Mouse (Mus musculus): ENCODE measurements around the gene Lrig2.
A peak's percentile ranks its signal among the peaks of the same experiment; 100 is the strongest.

The Lrig2 gene

DNA sequence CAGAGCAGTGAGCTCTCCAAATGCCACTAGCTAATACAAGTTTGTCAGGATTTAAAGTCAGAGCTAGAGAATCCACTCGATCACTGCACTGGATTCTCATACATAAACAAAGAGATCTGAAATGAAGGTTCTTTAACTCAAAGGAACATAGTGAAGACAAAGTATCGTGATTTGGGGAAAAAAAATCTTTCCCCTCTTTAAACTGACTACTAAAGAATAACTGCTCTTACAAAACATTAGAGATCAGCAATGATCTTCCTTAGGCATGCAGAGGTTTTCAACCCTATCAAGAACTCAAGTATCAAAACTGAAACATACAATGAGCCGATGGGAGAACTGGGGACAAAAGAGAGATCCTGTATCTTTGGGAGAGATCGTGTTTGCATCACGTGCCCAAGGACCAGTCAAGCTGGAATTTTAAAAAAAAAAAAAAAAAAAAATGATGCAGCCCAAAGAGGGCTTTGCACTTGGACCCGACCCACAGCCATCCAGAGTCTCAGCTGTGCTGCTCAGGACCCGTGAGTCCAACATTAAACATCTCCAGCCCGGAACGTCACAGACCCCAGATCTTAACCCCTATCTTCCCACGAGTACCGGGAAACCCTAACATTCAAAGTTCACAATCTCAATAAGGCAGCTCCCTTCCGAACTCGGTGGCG lies 818 bp downstream of the Lrig2 start:
- no peak for DNase-seq (ENCODE audit: low spot score)

DNA sequence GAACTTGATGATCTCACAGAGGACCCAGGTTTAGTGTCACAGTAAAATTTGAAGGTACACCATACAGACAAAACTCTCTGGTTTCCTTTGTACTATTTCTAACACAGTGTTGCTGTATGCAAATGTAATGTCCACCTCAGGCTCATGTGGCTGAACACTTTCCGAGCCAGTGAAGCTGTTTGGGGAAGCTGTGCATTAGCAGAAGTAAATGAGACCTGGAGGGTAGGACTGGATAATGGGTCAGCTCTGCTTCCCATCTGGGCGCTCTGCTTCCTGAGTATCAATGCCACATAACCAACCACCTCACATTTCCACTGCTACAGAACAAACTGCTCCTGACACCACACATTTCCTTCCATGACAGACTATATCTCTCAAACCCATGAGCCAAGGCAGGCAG lies 10.1 kb downstream of the Lrig2 start:
- DNase-seq (ENCODE audit: low spot score), result no peak

DNA sequence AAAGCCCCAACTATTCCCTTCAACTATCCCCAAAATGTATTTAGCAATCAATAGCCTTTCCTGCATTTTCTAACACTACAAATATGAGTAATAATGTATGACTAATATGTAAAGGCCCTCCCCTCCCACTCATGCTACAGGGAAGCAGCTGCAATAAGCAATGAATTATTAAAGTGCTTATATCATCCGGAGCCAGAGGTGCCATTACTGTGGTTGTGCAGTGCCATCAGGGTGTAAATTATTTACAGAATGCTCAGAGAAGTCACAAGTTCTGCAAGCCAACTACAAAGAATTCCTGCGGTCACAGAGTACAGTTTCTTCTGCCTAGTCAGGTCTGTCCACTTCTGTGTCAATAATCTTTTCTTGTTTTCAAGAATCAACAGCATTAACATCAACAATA lies 10.8 kb downstream of the Lrig2 start:
- DNase-seq (ENCODE audit: low spot score), result no peak

DNA sequence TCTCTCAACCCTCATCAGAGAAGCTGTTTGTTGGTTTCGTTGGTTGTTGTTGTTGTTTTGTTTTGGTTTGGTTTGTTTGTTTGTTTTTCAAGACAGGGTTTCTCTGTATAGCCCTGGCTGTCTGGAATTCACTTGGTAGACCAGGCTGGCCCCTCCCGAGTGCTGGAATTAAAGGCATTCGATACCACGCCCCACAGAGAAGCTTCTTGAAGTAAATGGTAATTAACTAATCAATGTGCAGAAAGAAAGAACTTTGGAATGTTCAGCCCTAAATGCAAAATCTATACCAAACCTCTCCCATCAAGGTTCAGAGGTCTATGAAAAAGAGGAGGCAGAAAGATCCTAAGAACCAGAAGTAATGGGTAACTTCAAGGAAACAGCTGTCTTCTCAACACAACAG lies 15.5 kb downstream of the Lrig2 start:
- DNase-seq (ENCODE audit: low spot score), result no peak

DNA sequence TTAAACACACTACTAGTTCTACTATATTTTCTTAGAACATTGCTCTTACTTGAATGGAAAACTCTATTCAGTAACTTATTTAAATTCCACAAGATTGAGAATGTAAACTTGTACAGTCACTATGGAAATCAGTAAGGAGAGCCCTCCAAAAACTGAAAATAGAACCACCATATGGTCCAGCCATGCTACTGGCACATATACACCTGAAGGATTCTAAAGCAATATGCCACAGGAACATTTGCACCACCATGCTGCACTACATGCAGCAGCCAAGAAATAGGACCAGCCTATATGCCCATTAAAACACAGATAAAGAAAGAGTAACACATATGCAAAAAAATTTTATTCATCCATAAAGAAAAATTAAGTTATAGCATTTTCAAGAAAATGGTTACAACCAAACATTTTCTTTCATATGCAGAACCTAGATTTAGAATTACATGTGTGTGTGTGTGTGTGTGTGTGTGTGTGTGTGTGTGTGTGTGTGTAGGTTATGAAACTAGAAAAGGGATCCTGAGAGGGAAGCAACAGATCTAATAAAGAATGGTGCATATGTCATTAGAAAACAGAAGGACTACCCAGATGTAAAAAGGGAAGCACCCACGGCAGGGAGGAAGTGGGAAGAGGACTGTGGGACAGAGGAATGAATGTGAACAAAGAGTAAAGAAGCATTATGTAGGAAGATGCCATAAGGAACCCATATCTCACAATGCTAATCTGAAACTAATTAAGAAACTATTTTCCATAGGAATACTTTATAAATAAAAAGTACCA lies 30.6 kb downstream of the Lrig2 start:
- DNase-seq (ENCODE audit: low spot score), result no peak

DNA sequence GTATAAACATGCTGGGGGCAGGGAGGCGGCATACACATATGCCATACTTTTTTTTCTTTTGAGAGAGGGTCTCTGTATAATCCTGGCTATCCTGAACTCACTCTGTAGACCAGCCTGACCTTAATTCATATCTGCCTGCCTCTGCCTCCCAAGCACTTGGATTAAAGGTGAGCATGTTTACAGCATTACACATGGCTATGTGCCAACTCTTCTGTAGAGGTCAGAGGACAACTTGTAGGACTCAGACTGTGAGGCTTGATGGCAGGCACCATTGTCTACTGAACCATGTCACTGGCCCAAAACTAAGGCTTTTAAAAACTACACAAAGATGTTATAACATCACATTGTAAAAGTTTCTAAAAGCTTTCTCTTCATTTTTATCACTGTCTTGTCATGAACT lies 33.7 kb downstream of the Lrig2 start:
- no peak for DNase-seq (ENCODE audit: low spot score)

DNA sequence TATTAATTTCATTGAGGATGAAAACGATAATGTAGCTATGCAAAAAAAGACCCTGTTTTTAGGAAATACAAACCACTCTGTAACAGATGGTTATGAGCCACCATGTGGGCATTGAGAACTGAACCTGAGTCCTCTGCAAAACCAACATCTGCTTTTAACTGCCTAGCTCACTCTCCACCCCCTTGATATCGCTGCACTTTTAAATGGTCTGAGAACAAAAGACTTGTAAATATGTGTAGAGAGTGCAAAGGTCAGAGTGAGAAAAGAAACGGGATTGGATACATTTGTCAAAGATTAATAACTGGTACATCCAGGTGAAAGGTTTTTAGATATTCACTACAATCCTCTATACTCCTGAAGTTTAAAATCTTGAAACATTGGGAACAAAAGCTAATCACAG lies 42.3 kb downstream of the Lrig2 start:
- no peak for DNase-seq (ENCODE audit: low spot score)

DNA sequence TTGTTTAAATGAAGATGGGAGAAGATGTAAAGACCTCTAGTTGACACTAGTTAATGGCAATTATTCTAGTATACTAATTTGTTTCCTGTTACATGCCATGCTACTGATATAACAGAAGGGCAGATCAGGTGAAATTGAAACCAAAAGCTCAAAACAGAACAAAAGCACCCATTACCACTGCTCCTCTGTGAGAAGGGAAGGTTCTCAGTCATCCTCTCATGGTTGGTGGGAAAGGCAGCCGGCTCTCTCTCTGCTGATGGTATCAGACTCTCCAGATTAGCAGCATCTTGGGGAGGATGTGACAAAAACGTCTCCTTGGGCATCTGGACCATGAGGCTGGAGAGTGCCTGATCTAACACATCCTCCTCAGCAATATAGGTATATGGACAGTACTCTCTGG lies 50.5 kb downstream of the Lrig2 start:
- no peak for DNase-seq (ENCODE audit: low spot score)

DNA sequence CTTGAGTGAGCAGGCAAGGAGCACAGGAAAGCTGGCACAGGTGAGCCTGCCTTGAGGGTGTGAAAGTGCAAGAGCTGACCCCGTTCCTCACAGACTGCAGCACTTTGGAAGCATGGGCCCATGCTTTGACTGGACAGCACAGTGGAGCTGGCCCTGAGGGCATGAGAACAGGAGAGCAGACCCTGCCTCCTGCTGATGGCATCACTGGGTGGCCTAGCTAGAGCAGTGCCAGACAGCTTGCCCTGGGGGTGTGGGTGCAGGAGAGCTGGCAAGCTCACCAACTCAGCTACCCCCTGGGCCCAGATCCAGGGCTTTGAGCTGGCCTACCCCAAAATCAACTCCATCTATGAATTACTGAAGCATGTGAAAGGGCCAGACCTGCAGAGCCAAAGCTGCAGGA lies 53.1 kb downstream of the Lrig2 start:
- DNase-seq (ENCODE audit: low spot score), result no peak

DNA sequence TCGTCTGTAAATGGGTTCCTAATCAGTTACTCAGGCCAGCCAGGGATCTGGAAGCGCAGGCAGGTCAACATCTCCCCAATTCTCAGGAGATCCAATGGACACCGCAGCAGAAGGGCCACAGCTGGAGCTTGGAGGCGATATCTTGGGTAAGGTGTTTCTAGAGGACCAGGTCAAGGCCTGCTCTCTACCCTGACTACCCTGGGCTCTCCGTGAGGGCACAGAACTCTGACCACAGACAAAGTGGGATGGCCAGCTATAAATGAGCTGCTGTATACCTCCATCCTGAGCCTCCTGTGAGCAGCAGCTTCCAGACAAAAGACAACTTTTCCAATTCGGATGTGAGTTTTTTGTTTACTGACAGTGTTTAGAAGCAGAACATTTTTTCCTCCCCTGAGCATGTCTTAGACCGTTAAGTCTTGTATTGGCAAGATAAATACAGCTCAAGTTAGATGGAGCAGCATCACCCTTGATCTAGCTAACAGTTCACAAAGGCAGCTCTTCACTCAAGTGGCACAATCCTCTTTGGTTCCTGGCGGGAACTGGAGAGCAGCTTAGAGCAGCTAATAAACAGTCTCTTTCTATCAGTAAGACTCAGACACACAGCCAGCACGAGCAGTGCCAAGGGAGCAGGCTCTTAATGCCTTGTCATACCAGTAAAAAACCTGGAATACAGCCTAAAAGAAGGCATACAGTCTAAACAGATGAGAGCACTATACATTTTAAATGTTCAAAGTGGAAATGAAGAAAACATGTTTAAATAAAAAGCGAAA lies 56.0 kb downstream of the Lrig2 start:
- no peak for DNase-seq (ENCODE audit: low spot score)

DNA sequence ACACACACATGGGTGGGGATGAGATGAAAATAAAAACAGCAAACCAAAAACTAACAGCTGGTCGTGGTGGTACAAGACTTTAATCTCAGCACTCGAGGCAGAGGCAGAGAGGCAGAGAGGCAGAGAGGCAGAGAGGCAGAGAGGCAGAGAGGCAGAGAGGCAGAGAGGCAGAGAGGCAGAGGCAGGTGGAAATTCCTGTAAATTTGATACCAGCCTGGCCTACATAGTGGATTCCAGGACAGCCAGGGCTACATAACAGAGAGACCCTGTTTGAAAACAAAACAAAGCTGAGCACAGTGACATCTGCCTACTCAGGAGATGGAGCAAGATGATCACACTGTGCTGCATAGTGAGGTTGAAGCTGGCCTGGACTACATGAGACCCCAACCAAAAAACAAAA lies 64.5 kb downstream of the Lrig2 start:
- DNase-seq (ENCODE audit: low spot score), result no peak

DNA sequence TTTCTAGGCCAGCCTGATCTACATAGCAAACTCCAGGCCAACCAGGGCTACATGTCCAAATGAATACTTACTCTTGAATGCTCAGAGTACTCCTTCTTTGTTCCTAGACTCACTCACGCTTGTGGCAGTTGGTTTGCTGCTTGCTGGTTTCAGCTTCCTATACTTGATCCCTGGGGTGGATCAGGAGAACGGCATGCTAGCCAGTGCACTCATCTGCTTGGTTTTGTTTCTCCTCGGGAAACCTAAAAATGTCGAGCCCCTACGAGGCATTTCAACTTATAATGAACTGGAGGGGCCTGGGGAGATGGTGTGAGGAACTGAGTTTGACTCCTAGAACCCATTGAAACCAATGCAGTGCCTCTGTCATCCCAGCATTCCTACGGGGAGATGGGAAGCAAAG lies 65.0 kb downstream of the Lrig2 start:
- no peak for DNase-seq (ENCODE audit: low spot score)

DNA sequence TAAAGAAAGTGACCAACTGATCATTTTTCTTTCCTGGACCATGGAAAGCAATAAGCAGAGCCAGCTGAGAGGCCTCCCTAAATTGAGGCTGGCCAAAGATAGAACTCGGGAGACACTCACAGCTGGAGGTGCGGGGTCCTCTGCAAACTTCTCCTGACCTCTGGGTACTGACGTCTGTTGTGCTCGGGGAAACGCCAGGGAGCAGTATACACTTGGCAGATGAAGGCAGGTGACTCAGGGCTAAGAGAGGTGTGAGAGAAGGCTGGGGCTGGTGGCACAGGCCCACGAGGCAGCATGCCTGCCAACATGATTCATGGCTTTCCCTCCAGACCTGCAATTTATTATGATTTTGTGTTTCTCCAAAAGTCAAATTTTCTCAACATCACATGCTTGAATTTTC lies 66.1 kb downstream of the Lrig2 start:
- peak; percentile 25 for DNase-seq (ENCODE audit: low spot score)

DNA sequence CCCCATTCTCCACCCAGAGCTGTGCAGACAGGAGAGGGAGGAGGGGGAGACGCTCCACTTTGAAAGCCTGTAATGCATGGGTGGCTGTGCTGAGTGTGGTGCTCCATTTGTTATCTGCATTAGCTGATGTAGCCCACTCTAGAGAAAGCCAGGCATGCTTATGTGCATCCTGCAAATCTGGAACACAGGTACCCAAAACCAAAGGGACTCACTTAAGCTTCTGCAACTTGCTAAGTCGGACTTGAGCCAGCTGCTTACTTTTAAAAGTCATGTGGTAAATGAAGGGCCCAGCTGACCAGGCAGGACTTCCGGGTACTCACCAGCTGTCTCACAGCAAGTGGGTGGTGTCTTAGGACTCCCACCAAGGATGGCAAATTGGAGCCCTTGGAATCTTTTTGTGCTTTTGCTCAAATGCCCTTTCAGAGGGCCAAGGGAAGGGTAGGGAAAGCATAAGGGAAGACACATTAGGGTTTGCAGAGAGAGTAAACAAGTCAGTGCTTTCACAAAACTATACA lies 66.7 kb downstream of the Lrig2 start:
- no peak for DNase-seq (ENCODE audit: low spot score)

DNA sequence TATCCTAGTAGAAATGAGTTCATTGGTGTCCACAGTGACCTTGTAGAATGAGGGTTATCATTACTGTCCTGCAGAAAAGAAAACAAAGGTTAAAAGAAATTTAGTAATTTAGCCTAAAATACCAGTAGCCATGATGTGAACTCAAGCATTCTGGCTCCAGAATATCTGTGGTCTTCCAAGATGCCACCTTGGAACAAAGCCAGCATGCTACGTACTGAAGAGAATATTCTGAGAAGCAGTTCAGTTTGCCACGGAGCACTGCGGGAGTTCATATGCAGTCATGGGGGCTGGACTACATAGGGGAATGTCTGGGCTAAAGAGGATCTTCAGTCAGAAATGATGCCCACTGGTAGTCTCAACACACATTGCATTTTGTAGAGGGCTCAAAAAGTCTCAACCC lies 67.6 kb downstream of the Lrig2 start:
- DNase-seq (ENCODE audit: low spot score), result no peak

DNA sequence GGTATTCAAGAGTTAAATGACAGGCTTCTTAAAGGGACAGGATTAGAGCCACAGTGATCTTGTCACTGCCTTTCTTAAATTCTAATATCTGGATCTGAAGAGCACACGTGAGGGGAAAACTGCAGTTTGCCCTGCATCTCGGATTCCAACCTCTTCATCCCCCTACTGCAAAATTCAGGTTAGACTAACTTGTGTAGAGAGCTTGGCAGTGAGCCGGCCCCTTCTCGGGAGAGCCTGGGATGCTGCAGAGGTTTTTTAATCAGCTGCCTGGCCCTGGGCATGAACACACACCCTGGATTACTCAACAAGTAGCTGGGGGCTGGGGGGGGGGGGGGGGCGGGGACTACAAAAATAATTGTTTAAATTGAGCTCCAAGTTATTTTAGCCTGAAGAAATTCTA lies 69.4 kb downstream of the Lrig2 start:
- DNase-seq (ENCODE audit: low spot score), result peak; percentile 27

DNA sequence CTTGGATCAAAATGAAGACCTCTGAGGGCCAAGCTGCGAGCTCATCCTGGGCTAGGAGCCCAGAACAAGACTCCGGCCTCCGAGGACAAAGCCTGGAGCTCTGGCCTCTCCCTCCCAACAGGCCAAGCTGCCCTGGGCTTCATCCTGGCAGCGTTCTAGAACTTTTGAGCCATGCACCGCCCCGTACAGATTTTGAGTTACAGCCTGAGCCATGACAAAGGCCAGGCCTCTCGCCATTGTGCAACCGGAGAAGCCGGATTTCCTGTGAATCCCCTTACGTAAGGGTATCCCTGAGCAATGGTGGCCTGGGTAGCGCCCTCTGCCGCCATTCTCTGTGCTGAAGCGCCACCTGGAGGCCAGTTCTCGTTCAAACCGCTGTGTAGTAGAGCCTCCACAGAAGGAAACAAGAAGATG lies 69.8 kb downstream of the Lrig2 start:
- peak; percentile 97 for DNase-seq (ENCODE audit: low spot score)

DNA sequence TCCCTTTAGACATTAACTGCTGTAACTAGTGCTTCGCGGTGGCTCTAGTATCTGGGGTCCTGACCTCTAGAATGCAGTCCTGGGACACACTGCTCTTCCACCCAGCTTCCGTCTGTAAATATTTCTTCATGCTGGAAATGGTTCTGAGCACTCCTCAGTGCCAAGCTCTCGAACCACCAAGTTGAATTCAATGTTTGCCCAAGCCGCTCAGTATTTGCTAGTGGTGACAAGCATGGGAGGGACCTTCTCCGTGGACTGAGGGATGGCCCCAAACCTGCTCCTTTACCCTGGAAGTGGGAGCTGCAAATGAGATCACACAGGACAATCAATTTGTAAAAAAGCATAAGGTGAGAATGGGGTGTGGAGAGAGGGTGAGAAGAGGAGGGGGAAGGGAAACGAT lies 70.3 kb downstream of the Lrig2 start:
- no peak for DNase-seq (ENCODE audit: low spot score)

DNA sequence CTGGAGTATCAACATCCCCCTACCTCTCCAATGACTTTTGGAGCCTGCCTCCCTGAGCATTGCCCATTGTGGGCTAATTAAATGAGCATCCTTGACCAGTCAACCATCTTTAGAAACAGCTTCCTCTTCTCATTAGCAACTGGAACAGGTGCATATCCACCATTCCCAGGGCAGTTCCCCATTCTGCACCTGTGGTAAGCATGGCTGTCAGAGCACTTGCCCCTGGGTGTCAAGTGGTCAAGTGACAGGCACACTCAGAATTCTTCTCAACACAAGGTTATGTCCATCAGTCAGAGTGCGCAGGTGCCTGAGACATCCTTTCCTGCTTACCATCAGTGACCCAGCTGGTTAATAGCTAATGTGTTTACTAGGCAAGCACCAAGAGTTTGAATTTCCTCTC lies 72.9 kb downstream of the Lrig2 start:
- no peak for DNase-seq (ENCODE audit: low spot score)

DNA sequence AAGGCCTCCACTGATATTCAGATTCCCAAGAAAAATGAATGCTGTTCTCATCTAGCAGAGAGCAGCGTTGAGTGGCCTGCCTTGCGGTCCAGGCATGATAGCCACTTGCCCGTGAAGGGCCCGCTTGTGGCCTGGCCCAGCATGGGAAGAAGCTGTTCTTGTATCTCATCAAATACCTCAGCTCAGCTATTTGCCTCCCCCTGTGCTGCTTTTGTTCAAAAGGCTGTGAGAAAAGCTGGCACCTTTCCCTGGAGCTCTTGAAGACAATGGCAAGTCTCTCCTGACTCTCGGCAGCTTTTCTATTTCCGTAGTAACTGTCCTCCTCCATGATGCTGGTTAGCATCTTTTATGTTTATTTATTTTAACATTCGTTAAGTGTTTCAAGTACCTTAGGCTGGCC lies 74.1 kb downstream of the Lrig2 start:
- DNase-seq (ENCODE audit: low spot score), result no peak

DNA sequence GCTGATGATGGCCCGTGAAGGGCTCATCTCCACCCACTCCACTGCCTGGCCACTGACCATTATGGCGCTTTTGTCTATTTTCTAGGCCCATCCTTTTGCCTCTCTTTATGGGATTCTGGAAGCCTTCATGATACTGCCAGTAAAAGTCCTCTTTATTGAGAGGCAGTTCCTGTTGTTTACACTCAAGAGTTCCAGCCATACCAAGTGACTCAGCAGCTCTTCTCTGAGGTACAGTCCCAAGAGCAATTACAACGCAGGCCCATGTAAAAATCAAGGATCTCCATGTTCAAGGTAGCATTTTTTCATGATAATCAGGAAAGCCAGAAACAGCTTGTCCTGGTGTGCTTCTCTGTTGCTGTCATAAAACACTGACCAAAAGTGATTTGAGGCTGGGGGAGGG lies 75.8 kb downstream of the Lrig2 start:
- DNase-seq (ENCODE audit: low spot score), result no peak

DNA sequence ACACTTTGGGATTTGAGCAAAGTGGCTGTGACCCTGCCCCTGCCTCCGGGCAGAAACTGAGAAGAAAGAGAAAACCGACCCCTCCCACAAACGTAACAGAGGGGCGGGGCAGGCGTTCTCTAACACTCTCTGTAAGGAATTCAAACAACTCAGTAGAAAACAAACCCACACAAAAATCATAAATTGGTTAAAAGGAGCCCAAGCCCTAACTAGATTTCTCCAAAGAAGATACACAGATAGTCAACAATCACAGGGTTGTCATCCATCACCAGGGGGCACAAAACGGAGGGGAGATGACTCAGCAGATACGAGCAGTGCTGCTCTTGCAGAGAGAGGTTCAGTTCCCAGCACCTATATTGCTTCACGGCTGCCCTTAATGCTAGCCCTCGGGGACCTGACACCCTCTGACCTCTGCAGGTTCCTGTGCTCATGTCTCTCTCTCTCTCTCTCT lies 77.4 kb downstream of the Lrig2 start:
- peak; percentile 20 for DNase-seq (ENCODE audit: low spot score)

DNA sequence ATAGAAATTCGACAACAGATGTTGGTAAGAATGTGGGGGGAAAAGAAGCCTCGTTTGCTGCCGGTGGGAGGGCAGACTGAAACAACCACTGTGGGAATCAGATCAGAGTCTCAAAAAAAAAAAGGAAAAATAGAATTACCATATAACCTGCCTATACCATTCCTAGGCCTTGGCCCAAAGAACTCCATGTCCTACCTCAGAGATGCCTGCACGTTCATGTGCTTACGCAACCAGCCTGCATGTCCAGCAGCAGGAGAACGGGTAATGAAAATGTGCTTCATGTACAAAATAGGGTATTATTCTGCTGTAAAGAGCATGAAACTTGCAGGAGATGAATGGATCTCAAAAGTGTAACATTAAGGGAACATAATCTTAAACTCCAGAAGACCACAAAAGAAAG lies 79.1 kb downstream of the Lrig2 start:
- DNase-seq (ENCODE audit: low spot score), result no peak
